Mouse (Mus musculus): ENCODE data around the gene Tgm7.

DNA sequence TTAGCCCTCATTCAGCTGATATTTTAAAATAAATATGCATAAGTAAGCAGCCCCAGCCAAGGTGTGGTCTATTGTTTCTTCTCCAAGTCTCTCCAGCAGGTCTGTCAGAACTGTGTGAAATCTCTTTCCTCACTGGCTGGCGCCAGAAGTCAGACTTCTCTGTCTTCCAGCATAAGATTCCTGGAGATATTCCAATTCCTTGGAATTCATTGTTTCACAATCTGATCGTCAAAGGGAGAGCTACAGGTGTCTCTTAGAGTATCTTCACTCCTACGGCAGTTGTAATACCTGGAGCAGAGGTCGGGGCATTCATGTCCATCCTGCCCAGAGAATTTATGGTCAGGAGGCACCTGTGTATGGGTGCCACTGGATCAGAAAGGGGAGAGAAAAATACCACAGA, 19.8 kb downstream of the Tgm7 start:
- TF ChIP-seq POLR2A (IDR thresholded peaks at IDR 0.05; ENCODE audit: borderline replicate concordance, extremely low read depth, low read depth, low read length) (no peak), CTCF (IDR thresholded peaks at IDR 0.05; ENCODE audit: insufficient read depth, low read length) (no peak)
